Mouse (Mus musculus) olfactory bulb, adult 2 months (tissue): ENCODE measurements around the gene Adat3.

Experiments used
- CTCF ChIP-seq: fragments of 200-500 bp; IDR thresholded peaks from 2 replicates; pipeline ENCODE4 v1.5.1; 2012; ENCODE audit warnings: low read depth, mild to moderate bottlenecking, low read length, moderate library complexity; ENCODE audit not compliant: insufficient read depth
- POLR2A ChIP-seq: fragments of 200-500 bp; IDR thresholded peaks from 2 replicates; pipeline ENCODE4 v1.6.1; 2012; ENCODE audit warnings: mild to moderate bottlenecking, low read depth, low read length, moderate library complexity; ENCODE audit not compliant: insufficient read depth

GRCm38 (mm10) chr10:80620796-80621689, 18.4 kb downstream of the Adat3 start:
- TF ChIP-seq CTCF, result no peak
- no peak for TF ChIP-seq POLR2A
